In the genomic region with DNA sequence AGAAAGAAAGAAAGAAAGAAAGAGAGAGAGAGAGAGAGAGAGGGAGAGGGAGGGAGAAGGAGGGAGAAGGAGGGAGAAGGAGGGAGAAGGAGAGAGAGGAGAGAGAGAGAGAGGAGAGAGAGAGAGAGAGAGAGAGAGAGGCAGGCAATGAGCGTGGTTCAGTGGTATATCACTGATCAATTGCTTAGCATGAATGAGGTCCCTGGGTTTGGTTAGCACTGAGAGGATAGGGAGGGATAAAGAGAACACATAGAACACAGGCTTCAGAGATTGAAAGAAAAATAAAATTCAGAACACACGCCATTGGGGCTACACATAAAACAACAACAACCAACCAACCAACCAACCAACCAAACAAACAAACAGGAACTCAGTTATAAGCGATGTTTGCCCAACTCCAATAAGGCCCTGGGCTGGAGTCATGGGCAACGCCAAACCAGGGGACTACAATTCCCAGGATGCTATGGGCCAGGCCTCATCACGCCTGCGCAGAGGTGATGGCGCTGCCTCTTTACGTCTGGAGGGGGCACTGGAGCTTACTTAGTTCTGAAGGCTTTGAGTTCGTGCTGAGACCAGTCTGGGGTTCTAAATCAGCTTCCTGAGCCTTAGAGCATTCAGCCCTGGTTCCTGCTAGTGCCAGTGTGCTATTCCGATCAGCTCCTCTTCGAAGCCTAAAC, we compare ENCODE assay signal across 8 mouse cellular contexts. TPM values are rescaled to one million over a fixed set of nuclear protein-coding genes. Genes with fewer than 3 reads are reported as not detected.
DNase-seq lines count a peak whose midpoint lies in the region; ATAC-seq and TF ChIP-seq lines count a peak whose summit lies in the region.

No protein-coding gene starts in this region.

- H3K36me3 ChIP-seq in forebrain, embryonic 11.5 days (ENCODE audit: control insufficient read depth, insufficient read depth, low read length), result no peaks in the 10 kb centered on the region
- H3K36me3 ChIP-seq in heart, embryonic 16.5 days (ENCODE audit: control insufficient read depth, insufficient read depth), result no peaks in the 10 kb centered on the region
- no peaks in the 10 kb centered on the region for H3K36me3 ChIP-seq in liver, embryonic 14.5 days (replicated peaks; ENCODE audit: control insufficient read depth, insufficient read depth, low read depth)
- no peaks in the 10 kb centered on the region for H3K36me3 ChIP-seq in neural tube, embryonic 11.5 days (ENCODE audit: control insufficient read depth, insufficient read depth, low read length)
- no peaks in the 10 kb centered on the region for H3K36me3 ChIP-seq in stomach, embryonic 16.5 days (ENCODE audit: control insufficient read depth, insufficient read depth, low read length)

- DNase-seq in CD8-positive naive resting alpha-beta T cell, adult 2 months (ENCODE audit: low read depth in 2 of 2, low spot score in 2 of 2), result peak; percentile 76 to 87
- DNase-seq in c-Kit-positive CD71-positive TER-119-negative erythroid progenitor cells, embryonic 14.5 days (ENCODE audit: low read depth), result peak; percentile 91
- DNase-seq in forebrain, embryonic 11.5 days (ENCODE audit: low spot score), result peak; percentile 88
- DNase-seq in kidney, postnatal 25 days, result peak; percentile 91 to 93
- DNase-seq in liver, embryonic 14.5 days (ENCODE audit: low read depth in 3 of 3, low spot score in 3 of 3), result peak; percentile 77 to 83 (median 78)
- peak; percentile 87 for DNase-seq in neural tube, embryonic 11.5 days (ENCODE audit: low spot score)

- H3K4me3 ChIP-seq in forebrain, embryonic 11.5 days (ENCODE audit: low read depth, low read length), result peak overlapping the region; percentile 15
- H3K4me3 ChIP-seq in heart, embryonic 16.5 days (ENCODE audit: low read length), result peak overlapping the region; percentile 43
- H3K4me3 ChIP-seq in liver, embryonic 14.5 days (ENCODE audit: insufficient read depth in 1 of 2, low read depth in 2 of 2, low read length in 2 of 2), result peak overlapping the region; percentile 55 to 81
- peak overlapping the region; percentile 3; the same call in 1 of the 2 replicates for H3K4me3 ChIP-seq in neural tube, embryonic 11.5 days (ENCODE audit: low read depth, low read length)
- H3K4me3 ChIP-seq in stomach, embryonic 16.5 days (replicated peaks; ENCODE audit: low read length), result peak overlapping the region; percentile 38

- peak; percentile 80 for TF ChIP-seq CTCF in liver, embryonic 14.5 days (IDR thresholded peaks at IDR 0.05; ENCODE audit: low read depth)

- H3K4me1 ChIP-seq in forebrain, embryonic 11.5 days (replicated peaks; ENCODE audit: control insufficient read depth, insufficient read depth, low read length), result no peaks in the 10 kb centered on the region
- H3K4me1 ChIP-seq in heart, embryonic 16.5 days (ENCODE audit: control insufficient read depth, insufficient read depth, low read length), result peaks cover 4% of the 10 kb centered on the region; the same call in 1 of the 2 replicates
- peaks cover 0 to 13% of the 10 kb centered on the region in 2 experiments; a peak in 2 of 4 replicates for H3K4me1 ChIP-seq in liver, embryonic 14.5 days (replicated peaks; ENCODE audit: control insufficient read depth in 2 of 2, insufficient read depth in 2 of 2, low read length in 1 of 2)
- no peaks in the 10 kb centered on the region for H3K4me1 ChIP-seq in neural tube, embryonic 11.5 days (ENCODE audit: control insufficient read depth, insufficient read depth, low read length)
- no peaks in the 10 kb centered on the region; the same call in 1 of the 2 replicates for H3K4me1 ChIP-seq in stomach, embryonic 16.5 days (ENCODE audit: control insufficient read depth, insufficient read depth, low read length)

- H3K4me2 ChIP-seq in forebrain, embryonic 11.5 days (ENCODE audit: low read depth, low read length, severe bottlenecking), result peak overlapping the region; percentile 40
- peak overlapping the region; percentile 58 for H3K4me2 ChIP-seq in heart, embryonic 16.5 days (ENCODE audit: low read depth, low read length)
- H3K4me2 ChIP-seq in liver, embryonic 14.5 days (ENCODE audit: low read depth), result peak overlapping the region; percentile 66
- H3K4me2 ChIP-seq in neural tube, embryonic 11.5 days (ENCODE audit: low read depth), result peak overlapping the region; percentile 33
- peak overlapping the region; percentile 55 for H3K4me2 ChIP-seq in stomach, embryonic 16.5 days (ENCODE audit: low read depth, low read length)

- no peaks in the 10 kb centered on the region for H3K9me3 ChIP-seq in forebrain, embryonic 11.5 days (ENCODE audit: control insufficient read depth, low read length)
- H3K9me3 ChIP-seq in heart, embryonic 16.5 days (replicated peaks; ENCODE audit: control insufficient read depth, low read length), result no peaks in the 10 kb centered on the region
- H3K9me3 ChIP-seq in liver, embryonic 14.5 days (ENCODE audit: control insufficient read depth, low read length), result no peaks in the 10 kb centered on the region
- no peaks in the 10 kb centered on the region for H3K9me3 ChIP-seq in neural tube, embryonic 11.5 days (ENCODE audit: control insufficient read depth, low read length)
- no peaks in the 10 kb centered on the region for H3K9me3 ChIP-seq in stomach, embryonic 16.5 days (replicated peaks; ENCODE audit: control insufficient read depth, low read length)

- peak overlapping the region; percentile 46; the same call in 1 of the 2 replicates for H3K9ac ChIP-seq in forebrain, embryonic 11.5 days (ENCODE audit: low read length)
- peak overlapping the region; percentile 58 for H3K9ac ChIP-seq in heart, embryonic 16.5 days (ENCODE audit: low read length)
- peak overlapping the region; percentile 64 for H3K9ac ChIP-seq in liver, embryonic 14.5 days (replicated peaks)
- H3K9ac ChIP-seq in neural tube, embryonic 11.5 days (ENCODE audit: low read length), result peak overlapping the region; percentile 2; the same call in 1 of the 2 replicates
- peak overlapping the region; percentile 65 for H3K9ac ChIP-seq in stomach, embryonic 16.5 days (ENCODE audit: low read length)

- H3K27me3 ChIP-seq in forebrain, embryonic 11.5 days (ENCODE audit: control insufficient read depth, insufficient read depth, low read length), result no peaks in the 10 kb centered on the region
- H3K27me3 ChIP-seq in heart, embryonic 16.5 days (ENCODE audit: control insufficient read depth, insufficient read depth, low read length), result no peaks in the 10 kb centered on the region
- H3K27me3 ChIP-seq in liver, embryonic 14.5 days (ENCODE audit: control insufficient read depth, insufficient read depth, low read length), result no peaks in the 10 kb centered on the region
- no peaks in the 10 kb centered on the region for H3K27me3 ChIP-seq in neural tube, embryonic 11.5 days (ENCODE audit: control insufficient read depth, insufficient read depth, low read length)
- no peaks in the 10 kb centered on the region for H3K27me3 ChIP-seq in stomach, embryonic 16.5 days (ENCODE audit: control insufficient read depth, insufficient read depth, low read length)

- ATAC-seq in forebrain, embryonic 11.5 days (replicated peaks; ENCODE audit: low FRiP score), result peak; percentile 93
- peak; percentile 91 for ATAC-seq in heart, embryonic 16.5 days (replicated peaks; ENCODE audit: extremely low read depth, insufficient read depth, low FRiP score)
- peak; percentile 89 for ATAC-seq in liver, embryonic 14.5 days (ENCODE audit: insufficient read depth)
- peak; percentile 61 for ATAC-seq in neural tube, embryonic 11.5 days (ENCODE audit: insufficient read depth, low FRiP score, low TSS enrichment)
- peak; percentile 94 for ATAC-seq in stomach, embryonic 16.5 days (ENCODE audit: insufficient read depth, low FRiP score)

- WGBS in forebrain, embryonic 11.5 days, result 19% methylated on average over 11 of the region's 11 CpGs
- 16% methylated on average over 11 of the region's 11 CpGs for WGBS in heart, embryonic 16.5 days
- WGBS in liver, embryonic 14.5 days (ENCODE audit: insufficient replicate concordance), result 12% methylated on average over 11 of the region's 11 CpGs
- 20% methylated on average over 11 of the region's 11 CpGs for WGBS in neural tube, embryonic 11.5 days
- 11% methylated on average over 11 of the region's 11 CpGs for WGBS in stomach, embryonic 16.5 days

- no peak overlapping the region for H3K27ac ChIP-seq in forebrain, embryonic 11.5 days (ENCODE audit: low read depth, low read length)
- peak overlapping the region; percentile 62 for H3K27ac ChIP-seq in heart, embryonic 16.5 days (ENCODE audit: low read length)
- H3K27ac ChIP-seq in liver, embryonic 14.5 days, result no peak overlapping the region
- H3K27ac ChIP-seq in neural tube, embryonic 11.5 days (ENCODE audit: low read depth, low read length), result no peak overlapping the region
- H3K27ac ChIP-seq in stomach, embryonic 16.5 days (ENCODE audit: low read length), result peak overlapping the region; percentile 13; the same call in 1 of the 2 replicates

- no peak for TF ChIP-seq EP300 in liver, embryonic 14.5 days (IDR thresholded peaks at IDR 0.05; ENCODE audit: low read depth)

RNA-seq across cellular contexts. Expression of gene Sit1, which starts 5.5 kb away (rescaled TPM):
- polyA plus RNA-seq in forebrain, embryonic 11.5 days (2014; fragmentation: Nextera tagmentation; extraction: Ambion mirVana), result not detected in 2 replicates
- polyA plus RNA-seq in heart, embryonic 16.5 days (2015; fragmentation: Nextera tagmentation; extraction: Ambion mirVana), result 2.0 and 3.9 TPM in 2 replicates
- 0.04 TPM in 1 of 2 replicates, not detected in the other for polyA plus RNA-seq in liver, embryonic 14.5 days (2012; rRNA removed)
- polyA plus RNA-seq in liver, embryonic 14.5 days (2014; fragmentation: Nextera tagmentation; extraction: Ambion mirVana), result not detected in 2 replicates
- polyA plus RNA-seq in neural tube, embryonic 11.5 days (2014; fragmentation: Nextera tagmentation; extraction: Ambion mirVana), result not detected in 2 replicates
- polyA plus RNA-seq in stomach, embryonic 16.5 days (2015; fragmentation: Nextera tagmentation; extraction: Ambion mirVana), result not detected in 2 replicates

RNA-seq across cellular contexts. Expression of gene Ccdc107, which starts 14.7 kb away (rescaled TPM):
- polyA plus RNA-seq in forebrain, embryonic 11.5 days (2014; fragmentation: Nextera tagmentation; extraction: Ambion mirVana), result 50.3 and 54.3 TPM in 2 replicates
- 76.9 and 81.5 TPM in 2 replicates for polyA plus RNA-seq in heart, embryonic 16.5 days (2015; fragmentation: Nextera tagmentation; extraction: Ambion mirVana)
- 11.8 and 27.6 TPM in 2 replicates for polyA plus RNA-seq in liver, embryonic 14.5 days (2012; rRNA removed)
- 32.1 and 36.7 TPM in 2 replicates for polyA plus RNA-seq in liver, embryonic 14.5 days (2014; fragmentation: Nextera tagmentation; extraction: Ambion mirVana)
- polyA plus RNA-seq in neural tube, embryonic 11.5 days (2014; fragmentation: Nextera tagmentation; extraction: Ambion mirVana), result 46.6 and 55.9 TPM in 2 replicates
- 106 and 113 TPM in 2 replicates for polyA plus RNA-seq in stomach, embryonic 16.5 days (2015; fragmentation: Nextera tagmentation; extraction: Ambion mirVana)

RNA-seq across cellular contexts. Expression of gene Arhgef39, which starts 21.5 kb away (rescaled TPM):
- polyA plus RNA-seq in forebrain, embryonic 11.5 days (2014; fragmentation: Nextera tagmentation; extraction: Ambion mirVana), result 55.3 and 61.1 TPM in 2 replicates
- polyA plus RNA-seq in heart, embryonic 16.5 days (2015; fragmentation: Nextera tagmentation; extraction: Ambion mirVana), result 38.9 and 43.4 TPM in 2 replicates
- polyA plus RNA-seq in liver, embryonic 14.5 days (2012; rRNA removed), result 37.5 and 42.5 TPM in 2 replicates
- polyA plus RNA-seq in liver, embryonic 14.5 days (2014; fragmentation: Nextera tagmentation; extraction: Ambion mirVana), result 23.4 and 24.7 TPM in 2 replicates
- 36.7 and 39.3 TPM in 2 replicates for polyA plus RNA-seq in neural tube, embryonic 11.5 days (2014; fragmentation: Nextera tagmentation; extraction: Ambion mirVana)
- 45.0 and 46.1 TPM in 2 replicates for polyA plus RNA-seq in stomach, embryonic 16.5 days (2015; fragmentation: Nextera tagmentation; extraction: Ambion mirVana)

RNA-seq across cellular contexts. Expression of gene Cd72, which starts 23.6 kb away (rescaled TPM):
- 2.6 and 4.8 TPM in 2 replicates for polyA plus RNA-seq in forebrain, embryonic 11.5 days (2014; fragmentation: Nextera tagmentation; extraction: Ambion mirVana)
- polyA plus RNA-seq in heart, embryonic 16.5 days (2015; fragmentation: Nextera tagmentation; extraction: Ambion mirVana), result 3.2 and 4.3 TPM in 2 replicates
- polyA plus RNA-seq in liver, embryonic 14.5 days (2012; rRNA removed), result 0.11 and 0.31 TPM in 2 replicates
- polyA plus RNA-seq in liver, embryonic 14.5 days (2014; fragmentation: Nextera tagmentation; extraction: Ambion mirVana), result 0.74 and 0.95 TPM in 2 replicates
- 2.1 and 2.8 TPM in 2 replicates for polyA plus RNA-seq in neural tube, embryonic 11.5 days (2014; fragmentation: Nextera tagmentation; extraction: Ambion mirVana)
- polyA plus RNA-seq in stomach, embryonic 16.5 days (2015; fragmentation: Nextera tagmentation; extraction: Ambion mirVana), result 2.6 and 3.5 TPM in 2 replicates

RNA-seq across cellular contexts. Expression of gene Car9, which starts 28.8 kb away (rescaled TPM):
- polyA plus RNA-seq in forebrain, embryonic 11.5 days (2014; fragmentation: Nextera tagmentation; extraction: Ambion mirVana), result 0.52 and 0.87 TPM in 2 replicates
- 3.5 and 3.8 TPM in 2 replicates for polyA plus RNA-seq in heart, embryonic 16.5 days (2015; fragmentation: Nextera tagmentation; extraction: Ambion mirVana)
- 0.75 and 0.84 TPM in 2 replicates for polyA plus RNA-seq in liver, embryonic 14.5 days (2012; rRNA removed)
- polyA plus RNA-seq in liver, embryonic 14.5 days (2014; fragmentation: Nextera tagmentation; extraction: Ambion mirVana), result 0.32 and 0.59 TPM in 2 replicates
- polyA plus RNA-seq in neural tube, embryonic 11.5 days (2014; fragmentation: Nextera tagmentation; extraction: Ambion mirVana), result 0.23 and 0.44 TPM in 2 replicates
- polyA plus RNA-seq in stomach, embryonic 16.5 days (2015; fragmentation: Nextera tagmentation; extraction: Ambion mirVana), result 22.3 and 22.9 TPM in 2 replicates

Comparison
In these comparisons a context has a peak if more than half of its experiments do, and no peak if none do; other contexts are left out.
1. H3K27ac ChIP-seq: peak in heart, embryonic 16.5 days (single experiment) and stomach, embryonic 16.5 days (single experiment); none in forebrain, embryonic 11.5 days (single experiment), liver, embryonic 14.5 days (single experiment) and neural tube, embryonic 11.5 days (single experiment).
2. H3K4me3 ChIP-seq: peak in every context shown above with its lines; median percentile 68 in liver, embryonic 14.5 days; 43 in heart, embryonic 16.5 days; 38 in stomach, embryonic 16.5 days; 15 in forebrain, embryonic 11.5 days; 3 in neural tube, embryonic 11.5 days.
3. H3K9ac ChIP-seq: peak in every context shown above with its lines; median percentile 65 in stomach, embryonic 16.5 days; 64 in liver, embryonic 14.5 days; 58 in heart, embryonic 16.5 days; 46 in forebrain, embryonic 11.5 days; 2 in neural tube, embryonic 11.5 days.
4. Peak in every context shown above with its lines, with median percentiles within 50 percentile points of each other: DNase-seq, ATAC-seq and H3K4me2 ChIP-seq.